8 mouse cellular contexts compared by ENCODE assay signal in genomic region chr12:33057231-33058048, GRCm38 (mm10). TPM values are rescaled to one million over a fixed set of nuclear protein-coding genes. Genes with fewer than 3 reads are reported as not detected.
DNase-seq lines count a peak whose midpoint lies in the region; ATAC-seq and TF ChIP-seq lines count a peak whose summit lies in the region.

No protein-coding gene starts in this region.

- no peaks in the 10 kb centered on the region for H3K79me2 ChIP-seq in myocyte (ENCODE audit: control insufficient read depth, insufficient read depth)

- no peak overlapping the region for H3K27ac ChIP-seq in liver, embryonic 12.5 days

- intact Hi-C loops in left cerebral cortex, postnatal 4 days (cut with DNase I), result no loop called here

- H3K9ac ChIP-seq in liver, embryonic 12.5 days, result no peak overlapping the region

- H3K4me2 ChIP-seq in liver, embryonic 12.5 days, result peak overlapping the region; percentile 43
- peak overlapping the region; percentile 72 for H3K4me2 ChIP-seq in myocyte (ENCODE audit: low read depth)

- peak; percentile 79 for DNase-seq in left cerebral cortex, postnatal 4 days
- DNase-seq in left cerebral cortex, adult 8-10 months (ENCODE audit: low spot score in 2 of 2), result no peak
- DNase-seq in cerebellum, adult 9-10 months, result peak; percentile 35
- peak; percentile 78 for DNase-seq in forelimb bud, embryonic 11.5 days (ENCODE audit: low read depth, low spot score)
- DNase-seq in hindlimb bud, embryonic 11.5 days (ENCODE audit: extremely low spot score, low read depth, low spot score), result peak; percentile 18
- no peak for DNase-seq in right cerebral cortex, postnatal 36 days (ENCODE audit: low spot score in 2 of 2)

- H3K4me3 ChIP-seq in liver, embryonic 12.5 days, result no peak overlapping the region
- H3K4me3 ChIP-seq in myocyte, result peak overlapping the region; percentile 10

- H3ac ChIP-seq in myocyte (ENCODE audit: control insufficient read depth, insufficient read length), result no peak overlapping the region

- peaks cover 18% of the 10 kb centered on the region for H3K4me1 ChIP-seq in liver, embryonic 12.5 days

- H3K9me3 ChIP-seq in liver, embryonic 12.5 days (replicated peaks), result no peaks in the 10 kb centered on the region

- no peaks in the 10 kb centered on the region for H3K36me3 ChIP-seq in liver, embryonic 12.5 days
- no peaks in the 10 kb centered on the region for H3K36me3 ChIP-seq in myocyte (ENCODE audit: control insufficient read depth, insufficient read depth)

- no peak for TF ChIP-seq POLR2A in myocyte (IDR thresholded peaks at IDR 0.05; ENCODE audit: insufficient read length, low read depth)

- WGBS in liver, embryonic 12.5 days (ENCODE audit: insufficient replicate concordance), result 17% methylated on average over 19 of the region's 19 CpGs

- no peaks in the 10 kb centered on the region for H3K27me3 ChIP-seq in liver, embryonic 12.5 days (replicated peaks)
- no peaks in the 10 kb centered on the region for H3K27me3 ChIP-seq in myocyte (ENCODE audit: control insufficient read depth, insufficient read depth, insufficient read length)

- peak; percentile 51 for ATAC-seq in liver, embryonic 12.5 days

TF ChIP-seq in myocyte, 11 proteins besides CTCF, POLR2A, EP300 and RAD21:
- TF ChIP-seq MYOG (IDR thresholded peaks at IDR 0.05; ENCODE audit: control insufficient read depth in 1 of 3, insufficient read depth in 1 of 3, insufficient read length in 2 of 3, low read depth in 2 of 3), result peak in 1 of 3 experiments; percentile 16
- TF ChIP-seq REST (IDR thresholded peaks at IDR 0.05; ENCODE audit: insufficient read depth, insufficient read length), result no peak

RNA-seq across cellular contexts. Expression of gene Cdhr3, which starts 35.2 kb away (rescaled TPM):
- 1 to 10 TPM in 1 of 2 experiments, under 1 TPM in 1; 0.76 to 1.4 TPM for total RNA-seq in left cerebral cortex, postnatal 4 days (2021)
- total RNA-seq in left cerebral cortex, adult 8-10 months (2022), result 1 to 10 TPM in 3 of 4 experiments, under 1 TPM in 1; 0.78 to 3.9 (median 2.6) TPM
- polyA plus RNA-seq in liver, embryonic 12.5 days (2016; fragmentation: Nextera tagmentation; extraction: Ambion mirVana), result not detected in 2 replicates
- polyA plus RNA-seq in myocyte (2012; fragmentation: generic; extraction: Trizol), result 0.04 TPM

Comparison
In these comparisons a context has a peak if more than half of its experiments do, and no peak if none do; other contexts are left out.
1. DNase-seq: peak in left cerebral cortex, postnatal 4 days (single experiment), cerebellum, adult 9-10 months (single experiment), forelimb bud, embryonic 11.5 days (single experiment) and hindlimb bud, embryonic 11.5 days (single experiment); none in left cerebral cortex, adult 8-10 months (0 of 2) and right cerebral cortex, postnatal 36 days (0 of 2).